Mouse (Mus musculus) midbrain, postnatal 0 days (tissue): ENCODE data around the gene Neto2. TPM values are rescaled to one million over a fixed set of nuclear protein-coding genes. Genes with fewer than 3 reads are reported as not detected.

Experiments
- ATAC-seq: fragments of 200-750 bp; cut with Nextera tagmentation; 2 replicates; pipeline ENCODE4 v1.8.0; 2017; ENCODE audit warnings: moderate number of reproducible peaks, mild to moderate bottlenecking, moderate TSS enrichment, moderate library complexity; ENCODE audit not compliant: low FRiP score
- DNase-seq: peaks from one replicate; pipeline ENCODE4 v3.0.0-alpha.2; 2015; ENCODE audit warnings: low spot score
- H3K27ac ChIP-seq: fragments of 300-500 bp; sonication (generic); 2 replicates; pipeline ENCODE4 v1.5.1; 2014; ENCODE audit warnings: low read depth, mild to moderate bottlenecking, low read length, mixed read lengths
- H3K27me3 ChIP-seq: fragments of 300-500 bp; sonication (generic); 2 replicates; pipeline ENCODE4 v1.6.1; 2014; ENCODE audit warnings: low read length, control low read depth, mixed read lengths; ENCODE audit not compliant: insufficient read depth
- H3K36me3 ChIP-seq: fragments of 300-500 bp; sonication (generic); 2 replicates; pipeline ENCODE4 v1.6.1; 2014; ENCODE audit warnings: low read length, control low read depth, mixed read lengths; ENCODE audit not compliant: insufficient read depth
- H3K4me1 ChIP-seq: fragments of 300-500 bp; sonication (generic); 2 replicates; pipeline ENCODE4 v1.6.1; 2014; ENCODE audit warnings: mild to moderate bottlenecking, control low read depth, antibody characterized with exemption, low read length, mixed read lengths; ENCODE audit not compliant: insufficient read depth
- H3K4me2 ChIP-seq: fragments of 300-500 bp; sonication (generic); 2 replicates; pipeline ENCODE4 v1.6.1; 2014; ENCODE audit warnings: low read depth, mild to moderate bottlenecking, low read length, mixed read lengths; ENCODE audit not compliant: poor library complexity, severe bottlenecking
- H3K4me3 ChIP-seq: fragments of 300-500 bp; sonication (generic); 2 replicates; pipeline ENCODE4 v1.5.1; 2014; ENCODE audit warnings: low read depth, mild to moderate bottlenecking, low read length, moderate library complexity
- H3K9ac ChIP-seq: fragments of 300-500 bp; sonication (generic); replicated peaks from 2 replicates; pipeline ENCODE4 v1.6.1; 2014; ENCODE audit warnings: mild to moderate bottlenecking, low read length, moderate library complexity, mixed read lengths; ENCODE audit not compliant: poor library complexity, severe bottlenecking
- H3K9me3 ChIP-seq: fragments of 300-500 bp; sonication (generic); 2 replicates; pipeline ENCODE4 v1.6.1; 2016; ENCODE audit warnings: low read length, control low read depth
- CTCF ChIP-seq: IDR thresholded peaks from 2 replicates; pipeline ENCODE4 v1.5.1; 2016; ENCODE audit warnings: antibody characterized with exemption, mild to moderate bottlenecking
- WGBS: fragments of 180-500 bp; shearing (Covaris S2); extraction: QIAGEN DNeasy Blood & Tissue Kit; methylation state at CpG from one replicate; pipeline ENCODE4 v1.1.7; 2014; 5-methylcytosine and 5-hydroxymethylcytosine counted together
- polyA plus RNA-seq: library from polyadenylated mRNA; unstranded; fragments of >200 nt; fragmentation: Nextera tagmentation; extraction: Ambion mirVana; gene quantifications from 2 replicates; pipeline ENCODE4 v1.2.1, GENCODE M21; 2015
- total RNA-seq: library from RNA; depleted of rRNA; stranded (reverse); fragments of >200 nt; gene quantifications from 2 replicates; pipeline ENCODE4 v1.2.3, GENCODE M21; 2014

Neto2 gene
- total and polyA plus RNA-seq, 2 experiments from 2014 or later, result 46.5 to 106 TPM

DNA sequence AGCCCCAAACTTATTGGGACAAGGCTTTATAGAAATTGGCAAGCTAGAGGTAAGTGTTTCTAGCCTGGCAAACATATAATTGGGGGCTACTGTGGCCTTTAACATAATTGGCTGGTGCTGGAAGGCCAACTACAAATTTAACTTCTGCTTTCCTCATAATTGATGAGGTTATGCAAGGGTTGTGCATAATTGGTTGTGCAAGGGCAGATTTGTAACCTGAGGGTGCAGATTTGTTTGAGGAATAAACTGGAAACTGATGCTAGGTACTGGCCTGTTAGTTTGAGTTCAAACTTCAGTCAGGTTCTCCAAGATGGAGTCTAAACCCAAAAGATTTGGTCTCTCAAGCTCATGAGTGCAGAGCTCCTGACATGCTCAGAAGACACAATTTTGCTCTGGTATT lies 92.9 kb downstream of the Neto2 start:
- no peaks in the 10 kb centered on the region for H3K36me3 ChIP-seq
- DNase-seq, result no peak
- H3K9ac ChIP-seq, result no peak overlapping the region
- H3K9me3 ChIP-seq, result no peaks in the 10 kb centered on the region
- TF ChIP-seq CTCF, result no peak
- H3K4me3 ChIP-seq, result no peak overlapping the region
- H3K4me1 ChIP-seq, result no peaks in the 10 kb centered on the region
- H3K27me3 ChIP-seq, result no peaks in the 10 kb centered on the region
- H3K4me2 ChIP-seq, result no peak overlapping the region
- H3K27ac ChIP-seq, result no peak overlapping the region
- ATAC-seq, result no peak

DNA sequence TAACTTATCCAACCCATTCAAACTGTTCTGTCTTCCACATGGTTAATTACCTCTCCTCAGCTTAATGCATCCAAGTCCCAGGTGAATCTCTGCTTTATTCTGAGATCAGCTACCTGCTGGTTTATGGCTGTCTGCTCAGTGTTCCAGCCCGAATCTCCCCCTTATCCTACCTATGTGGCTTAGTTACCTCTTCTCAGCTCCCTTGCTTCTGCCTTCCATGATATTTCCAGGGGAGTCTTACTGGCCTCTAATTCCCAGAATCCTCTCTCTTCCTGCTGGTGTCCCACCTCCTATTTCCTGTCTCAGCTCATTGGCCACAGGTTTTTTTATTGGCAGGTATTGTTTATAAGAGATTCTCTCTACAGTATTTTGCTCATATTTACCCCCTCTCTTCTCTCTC lies 93.8 kb downstream of the Neto2 start:
- Histone ChIP-seq H3K4me1 (no peaks in the 10 kb centered on the region), H3K9ac (no peak overlapping the region), H3K4me3 (no peak overlapping the region), H3K27ac (no peak overlapping the region), H3K9me3 (no peaks in the 10 kb centered on the region), H3K36me3 (no peaks in the 10 kb centered on the region), H3K27me3 (no peaks in the 10 kb centered on the region), H3K4me2 (no peak overlapping the region)
- DNase-seq (peak; percentile 31), ATAC-seq (no peak)
- no peak for TF ChIP-seq CTCF
- WGBS, result 88% methylated on average over 1 of the region's 1 CpGs

DNA sequence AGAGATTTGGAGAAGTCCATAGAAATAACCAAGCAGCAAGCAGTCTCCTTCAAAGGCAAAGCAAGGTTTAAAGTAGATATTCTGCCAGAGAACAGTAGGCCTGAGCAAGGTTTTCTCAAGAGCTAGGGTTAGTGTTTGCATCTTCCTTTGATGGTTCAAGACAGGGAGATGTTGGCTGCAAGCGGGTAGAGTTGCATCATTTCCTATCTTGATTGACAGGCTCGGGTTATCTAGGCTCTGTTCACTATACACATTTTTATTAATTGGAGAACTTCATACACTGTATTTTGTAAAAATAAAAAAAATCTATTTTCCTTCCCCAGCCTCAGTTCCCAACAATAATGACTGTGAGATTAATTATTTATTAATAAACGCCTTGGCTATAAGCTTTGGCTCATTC lies 94.2 kb downstream of the Neto2 start:
- Histone ChIP-seq H3K4me2 (no peak overlapping the region), H3K27me3 (no peaks in the 10 kb centered on the region), H3K27ac (no peak overlapping the region), H3K36me3 (no peaks in the 10 kb centered on the region), H3K9me3 (no peaks in the 10 kb centered on the region), H3K9ac (no peak overlapping the region), H3K4me1 (no peaks in the 10 kb centered on the region), H3K4me3 (no peak overlapping the region)
- WGBS, result 85% methylated on average over 3 of the region's 3 CpGs
- no peak for TF ChIP-seq CTCF
- no peak for DNase-seq
- ATAC-seq, result no peak

DNA sequence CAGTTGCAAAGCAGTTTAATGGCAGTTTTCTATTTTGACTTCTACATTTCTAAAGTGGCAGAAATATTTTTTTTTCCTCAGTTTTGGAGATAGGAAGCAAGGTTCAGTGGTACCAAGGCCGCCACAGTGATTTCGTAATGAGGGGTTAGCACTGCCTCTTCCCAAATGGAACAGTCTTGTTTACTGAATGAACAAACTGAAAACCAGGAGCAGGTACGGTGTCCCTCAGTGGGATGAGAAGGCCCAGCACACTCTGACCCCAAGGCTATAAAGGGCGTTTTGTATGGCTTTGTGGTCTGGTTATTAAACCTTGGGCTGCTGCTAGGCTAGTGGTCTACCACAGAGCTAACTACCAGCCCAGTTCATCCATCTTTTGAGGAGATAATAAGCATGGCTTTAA lies 96.5 kb downstream of the Neto2 start:
- H3K9ac ChIP-seq, result no peak overlapping the region
- no peak overlapping the region for H3K27ac ChIP-seq
- no peaks in the 10 kb centered on the region for H3K36me3 ChIP-seq
- ATAC-seq (no peak), DNase-seq (no peak)
- H3K4me1 ChIP-seq, result no peaks in the 10 kb centered on the region
- H3K4me3 ChIP-seq, result no peak overlapping the region
- H3K27me3 ChIP-seq, result no peaks in the 10 kb centered on the region
- no peak for TF ChIP-seq CTCF
- H3K9me3 ChIP-seq, result no peaks in the 10 kb centered on the region
- 79% methylated on average over 4 of the region's 4 CpGs for WGBS
- no peak overlapping the region for H3K4me2 ChIP-seq

DNA sequence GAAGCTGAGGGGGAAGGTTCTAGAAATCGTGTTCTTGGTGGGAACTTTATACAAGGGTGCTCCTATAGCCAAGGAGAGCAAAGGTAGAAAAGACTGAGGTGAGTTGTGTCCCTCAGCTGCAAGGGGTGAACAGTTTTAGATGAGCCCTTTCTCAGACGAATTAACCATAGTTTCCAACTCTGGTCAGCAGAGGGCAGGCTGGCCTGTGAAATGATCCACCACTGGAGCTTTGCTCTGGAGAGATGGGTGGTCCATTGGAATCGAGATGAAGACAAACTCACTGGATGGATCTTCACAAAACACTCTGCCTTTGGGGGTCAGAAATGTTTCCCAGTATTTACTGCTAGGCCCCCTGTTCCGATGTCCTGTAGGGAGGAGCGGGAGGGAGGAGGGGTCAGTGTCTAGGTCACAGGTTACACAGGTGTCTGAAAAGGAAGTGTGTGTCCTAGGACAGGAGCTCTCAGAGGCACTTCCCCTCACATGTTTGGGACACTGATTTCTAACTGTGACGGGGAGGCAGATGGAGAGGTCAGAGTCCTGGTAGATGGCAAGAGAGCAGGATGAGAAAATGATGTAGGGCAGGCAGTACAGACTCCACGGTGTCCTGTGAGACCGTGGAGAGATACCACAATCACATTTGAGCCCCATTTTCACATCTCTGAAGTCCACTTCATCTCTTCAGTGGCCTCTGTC lies 97.4 kb downstream of the Neto2 start:
- 43% methylated on average over 8 of the region's 8 CpGs for WGBS
- H3K9me3 ChIP-seq, result no peaks in the 10 kb centered on the region
- no peaks in the 10 kb centered on the region for H3K36me3 ChIP-seq
- H3K27me3 ChIP-seq, result no peaks in the 10 kb centered on the region
- DNase-seq (peak; percentile 74), ATAC-seq (peak; percentile 52; the same call in 1 of the 2 replicates)
- no peak overlapping the region for H3K27ac ChIP-seq
- H3K4me2 ChIP-seq, result no peak overlapping the region
- no peak overlapping the region for H3K9ac ChIP-seq
- H3K4me3 ChIP-seq, result no peak overlapping the region
- peak; percentile 88 for TF ChIP-seq CTCF
- H3K4me1 ChIP-seq, result no peaks in the 10 kb centered on the region

DNA sequence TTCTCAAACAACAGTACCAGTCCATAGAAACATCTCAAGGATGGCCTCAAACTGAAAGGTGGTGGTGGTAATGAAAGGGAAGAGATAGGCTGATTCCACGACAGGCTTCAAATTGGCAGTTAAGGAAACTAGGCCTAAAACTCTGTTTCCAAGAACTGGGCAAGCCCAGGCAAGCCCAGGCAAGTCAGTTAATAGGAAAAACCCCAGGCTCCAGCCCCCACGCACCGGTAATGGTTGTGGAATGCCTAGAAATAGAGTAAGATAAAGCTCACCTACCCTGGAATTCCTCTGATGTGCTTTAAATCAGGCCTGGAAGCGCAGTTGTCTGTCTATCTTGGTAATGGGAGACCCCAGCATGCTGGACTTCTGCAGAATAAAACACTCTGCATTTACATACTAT lies 98.0 kb downstream of the Neto2 start:
- ATAC-seq (no peak), DNase-seq (no peak)
- H3K27me3 ChIP-seq, result no peaks in the 10 kb centered on the region
- no peaks in the 10 kb centered on the region for H3K36me3 ChIP-seq
- H3K4me3 ChIP-seq, result no peak overlapping the region
- no peaks in the 10 kb centered on the region for H3K9me3 ChIP-seq
- no peak overlapping the region for H3K4me2 ChIP-seq
- WGBS, result 85% methylated on average over 4 of the region's 4 CpGs
- H3K27ac ChIP-seq, result no peak overlapping the region
- TF ChIP-seq CTCF, result no peak
- H3K4me1 ChIP-seq, result no peaks in the 10 kb centered on the region
- H3K9ac ChIP-seq, result no peak overlapping the region
